Mouse (Mus musculus) limb, embryonic 15.5 days (tissue): Measurements from ENCODE around the gene Haus2. TPM values are rescaled to one million over a fixed set of nuclear protein-coding genes. Genes with fewer than 3 reads are reported as not detected.

ENCODE experiments used
- polyA plus RNA-seq: library from polyadenylated mRNA; unstranded; fragments of >200 nt; fragmentation: Nextera tagmentation; extraction: Ambion mirVana; gene quantifications from 2 replicates; pipeline ENCODE4 v1.2.1, GENCODE M21; 2015

Haus2 gene
- polyA plus RNA-seq, 1 experiment from 2014 or later = 21.8 TPM

Other genes starting within 250 kb of the Haus2 start
- 7.8 and 9.9 TPM in 2 replicates for gene Ganc, start 205.5 kb upstream of the Haus2 start, polyA plus RNA-seq
- gene Tmem87a, start 205.3 kb upstream of the Haus2 start, polyA plus RNA-seq = 10.3 and 11.1 TPM in 2 replicates
- gene Capn3, start 153.4 kb upstream of the Haus2 start, polyA plus RNA-seq = 1.5 and 4.7 TPM in 2 replicates
- 47.7 and 49.1 TPM in 2 replicates for gene Zfp106, start 45.5 kb upstream of the Haus2 start, polyA plus RNA-seq
- gene Snap23, start 41.7 kb upstream of the Haus2 start, polyA plus RNA-seq = 56.0 and 59.7 TPM in 2 replicates
- 24.4 and 25.4 TPM in 2 replicates for gene Lrrc57, start 137 bp downstream of the Haus2 start, polyA plus RNA-seq
- gene Stard9, start 19.7 kb downstream of the Haus2 start, polyA plus RNA-seq = 6.1 and 7.5 TPM in 2 replicates
- 4.8 and 6.2 TPM in 2 replicates for gene Cdan1, start 240.7 kb downstream of the Haus2 start, polyA plus RNA-seq
- gene Ttbk2, start 241.2 kb downstream of the Haus2 start, polyA plus RNA-seq = 2.7 and 3.9 TPM in 2 replicates